Mouse (Mus musculus): ENCODE measurements around the gene Sim2. TPM values are rescaled to one million over a fixed set of nuclear protein-coding genes. Genes with fewer than 3 reads are reported as not detected.
A peak's percentile ranks its signal among the peaks of the same experiment; 100 is the strongest.

Sim2 gene
- total RNA-seq, 1 experiment from 2014 or later, result not detected

- ATAC-seq (replicated peaks in 1 of 2; ENCODE audit: insufficient read depth in 1 of 2, low FRiP score in 2 of 2, low TSS enrichment in 1 of 2, low read depth in 1 of 2, poor library complexity in 2 of 2, severe bottlenecking in 2 of 2), result no peak
These were observed 43.6 kb downstream of the Sim2 start for GRCm38 (mm10) chr16:94128236-94128835.

GRCm38 (mm10) chr16:94134218-94134617 lies 49.5 kb downstream of the Sim2 start:
- no peak for ATAC-seq (replicated peaks in 1 of 2; ENCODE audit: insufficient read depth in 1 of 2, low FRiP score in 2 of 2, low TSS enrichment in 1 of 2, low read depth in 1 of 2, poor library complexity in 2 of 2, severe bottlenecking in 2 of 2)

DNA sequence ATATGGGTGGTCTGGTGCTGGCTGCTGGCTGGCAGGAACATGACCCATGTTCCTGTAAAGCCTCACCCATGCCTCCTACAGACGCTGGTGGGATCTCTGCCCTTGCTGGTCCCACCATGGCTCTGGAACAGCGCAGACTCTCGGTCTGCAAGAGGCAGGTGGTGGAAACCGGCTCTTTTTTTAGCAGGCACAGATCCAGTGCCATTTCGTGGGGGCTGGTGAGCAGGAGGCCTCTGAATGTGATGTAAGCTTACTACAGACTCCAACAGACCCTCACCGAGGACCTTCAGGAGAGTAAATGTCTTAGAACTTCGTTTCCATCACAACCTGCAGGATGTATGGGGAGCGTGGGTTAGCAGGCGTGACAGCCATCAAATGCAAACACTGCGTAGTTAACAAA lies 56.0 kb downstream of the Sim2 start:
- no peak for ATAC-seq (replicated peaks in 1 of 2; ENCODE audit: insufficient read depth in 1 of 2, low FRiP score in 2 of 2, low TSS enrichment in 1 of 2, low read depth in 1 of 2, poor library complexity in 2 of 2, severe bottlenecking in 2 of 2)

DNA sequence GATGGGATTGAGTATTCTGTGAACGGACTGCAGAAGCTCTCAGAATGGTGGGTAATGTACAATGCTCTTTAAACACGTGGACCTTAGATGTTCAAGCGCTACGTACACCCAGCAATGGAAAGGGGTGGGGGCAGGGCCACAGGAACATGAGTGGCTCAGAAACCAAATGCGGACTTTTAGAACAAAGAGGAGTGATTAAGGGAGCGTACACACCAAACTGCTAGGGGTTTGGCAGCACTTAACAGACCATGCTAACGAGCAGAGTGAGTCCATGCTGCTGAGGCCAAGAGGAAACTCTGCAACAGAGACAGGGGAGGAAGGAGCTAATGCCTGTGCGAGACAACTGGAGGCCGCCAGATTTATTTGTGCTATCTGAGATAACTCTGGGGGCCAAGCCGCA lies 58.6 kb downstream of the Sim2 start:
- ATAC-seq (replicated peaks in 1 of 2; ENCODE audit: insufficient read depth in 1 of 2, low FRiP score in 2 of 2, low TSS enrichment in 1 of 2, low read depth in 1 of 2, poor library complexity in 2 of 2, severe bottlenecking in 2 of 2), result no peak

DNA sequence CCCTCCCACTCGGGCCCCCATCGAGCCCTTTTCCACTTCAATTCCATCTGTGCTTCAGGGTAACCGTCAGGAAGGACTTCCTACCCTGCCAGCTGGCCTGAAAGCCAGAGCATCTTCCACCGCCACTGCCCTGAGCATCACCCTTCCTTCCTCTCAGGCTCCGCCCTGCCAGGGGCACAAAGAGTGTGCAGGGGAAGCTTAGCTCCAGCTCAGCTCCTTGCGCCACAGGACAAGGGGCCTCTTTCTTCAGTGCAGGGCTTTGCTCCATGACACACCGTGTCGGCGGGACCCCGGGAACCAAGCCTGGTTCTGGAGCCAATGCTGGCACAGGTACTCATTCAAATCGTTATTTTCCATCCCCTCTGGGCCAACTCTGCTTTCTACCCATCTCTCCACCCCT lies 63.4 kb downstream of the Sim2 start:
- ATAC-seq (replicated peaks in 1 of 2; ENCODE audit: insufficient read depth in 1 of 2, low FRiP score in 2 of 2, low TSS enrichment in 1 of 2, low read depth in 1 of 2, poor library complexity in 2 of 2, severe bottlenecking in 2 of 2), result peak; percentile 63 to 65

GRCm38 (mm10) chr16:94150125-94151103 lies 65.7 kb downstream of the Sim2 start:
- ATAC-seq (replicated peaks in 1 of 2; ENCODE audit: insufficient read depth in 1 of 2, low FRiP score in 2 of 2, low TSS enrichment in 1 of 2, low read depth in 1 of 2, poor library complexity in 2 of 2, severe bottlenecking in 2 of 2), result peak in 1 of 2 experiments; percentile 40; a peak in 2 of 4 replicates

DNA sequence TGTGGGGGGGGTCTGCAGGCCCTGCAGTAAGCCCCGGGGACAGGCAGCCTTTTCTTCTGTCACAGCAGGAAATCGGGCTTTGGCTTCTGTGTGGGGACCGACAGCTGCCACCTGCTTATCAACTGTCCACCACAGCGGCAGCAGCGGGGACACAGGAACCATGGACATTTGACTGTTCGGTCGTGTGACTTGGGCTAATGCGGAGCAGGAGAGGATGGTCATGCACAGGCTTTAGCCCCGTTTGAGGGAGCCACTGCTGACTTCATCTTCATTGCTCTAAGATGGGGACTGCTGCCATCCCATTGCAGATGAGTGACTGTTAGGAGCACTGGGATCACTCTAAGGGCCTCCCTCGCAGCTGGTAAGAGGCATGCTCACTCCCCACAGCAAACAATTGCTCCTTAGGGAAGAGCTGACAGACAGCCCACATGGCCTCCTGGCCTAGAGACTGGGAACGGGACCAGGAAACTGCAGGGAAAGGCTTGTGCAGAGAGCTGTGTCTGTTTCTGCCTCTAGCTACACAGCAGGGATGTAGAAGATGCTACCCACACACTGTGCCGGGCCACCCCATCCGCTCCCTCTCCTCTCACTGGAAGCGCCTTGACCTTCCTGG lies 70.4 kb downstream of the Sim2 start:
- ATAC-seq (replicated peaks in 1 of 2; ENCODE audit: insufficient read depth in 1 of 2, low FRiP score in 2 of 2, low TSS enrichment in 1 of 2, low read depth in 1 of 2, poor library complexity in 2 of 2, severe bottlenecking in 2 of 2), result no peak

DNA sequence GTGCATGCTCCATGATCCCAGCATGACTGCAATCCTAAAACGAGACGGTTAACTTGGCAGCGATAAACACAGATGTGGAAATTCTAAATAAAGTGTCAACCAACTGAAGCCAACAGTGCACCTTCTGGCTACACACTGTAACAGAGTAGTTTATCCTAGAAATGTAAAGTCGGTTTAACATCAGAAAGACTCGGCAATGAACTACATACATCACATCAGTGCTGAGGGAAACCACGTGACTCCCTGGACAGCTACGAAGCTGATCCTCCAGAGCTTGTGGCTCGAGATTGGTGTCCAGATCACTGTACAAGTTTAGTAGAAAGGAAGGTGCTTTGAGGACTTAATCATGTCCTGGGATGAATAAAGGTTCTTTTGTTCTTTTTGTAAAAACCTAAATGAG lies 73.1 kb downstream of the Sim2 start:
- no peak for ATAC-seq (replicated peaks in 1 of 2; ENCODE audit: insufficient read depth in 1 of 2, low FRiP score in 2 of 2, low TSS enrichment in 1 of 2, low read depth in 1 of 2, poor library complexity in 2 of 2, severe bottlenecking in 2 of 2)

DNA sequence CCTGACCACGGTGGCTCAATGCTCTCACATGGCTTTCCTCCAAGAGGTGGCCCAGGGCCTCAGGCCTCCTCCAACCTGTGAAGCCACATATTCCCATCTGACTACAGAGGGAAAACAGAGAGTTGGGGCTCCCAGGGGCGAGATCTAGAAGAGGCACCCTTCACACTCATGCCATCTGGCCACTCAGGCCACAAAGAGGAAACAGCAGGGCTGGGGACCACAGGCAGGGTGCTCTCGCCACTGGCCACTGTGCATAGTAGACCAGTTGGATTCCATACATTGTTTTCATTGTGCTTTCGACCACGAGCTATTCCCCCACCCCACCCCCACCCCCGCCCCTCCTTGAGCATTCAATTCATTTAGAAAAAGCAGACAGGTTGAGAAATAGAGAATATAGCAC lies 77.3 kb downstream of the Sim2 start:
- no peak for ATAC-seq (replicated peaks in 1 of 2; ENCODE audit: insufficient read depth in 1 of 2, low FRiP score in 2 of 2, low TSS enrichment in 1 of 2, low read depth in 1 of 2, poor library complexity in 2 of 2, severe bottlenecking in 2 of 2)

GRCm38 (mm10) chr16:94163051-94163450 lies 78.3 kb downstream of the Sim2 start:
- ATAC-seq (replicated peaks in 1 of 2; ENCODE audit: insufficient read depth in 1 of 2, low FRiP score in 2 of 2, low TSS enrichment in 1 of 2, low read depth in 1 of 2, poor library complexity in 2 of 2, severe bottlenecking in 2 of 2), result no peak

DNA sequence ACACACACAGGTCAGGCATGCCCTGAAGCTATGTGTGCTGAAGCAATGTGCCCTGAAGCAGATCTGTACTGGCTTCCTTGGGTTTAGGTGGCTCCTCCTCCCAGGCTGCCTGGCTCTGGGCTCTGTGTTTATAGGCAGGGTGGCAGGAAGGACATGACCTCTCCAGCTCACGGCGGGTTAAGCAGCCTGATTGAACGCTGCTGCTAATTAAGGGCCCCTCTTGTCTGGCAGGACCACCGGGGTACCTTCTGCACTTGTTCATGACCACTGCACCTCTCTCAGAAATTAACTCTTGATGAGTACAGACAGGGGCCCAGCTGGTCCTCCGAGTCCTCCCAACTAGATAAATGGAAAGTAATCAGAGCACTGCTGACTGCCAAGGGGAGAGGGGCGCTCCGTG lies 79.5 kb downstream of the Sim2 start:
- ATAC-seq (replicated peaks in 1 of 2; ENCODE audit: insufficient read depth in 1 of 2, low FRiP score in 2 of 2, low TSS enrichment in 1 of 2, low read depth in 1 of 2, poor library complexity in 2 of 2, severe bottlenecking in 2 of 2), result 0 out of 4 replicates have a peak, but pooled peaks of 1 of the 2 experiments have one; percentile 19

DNA sequence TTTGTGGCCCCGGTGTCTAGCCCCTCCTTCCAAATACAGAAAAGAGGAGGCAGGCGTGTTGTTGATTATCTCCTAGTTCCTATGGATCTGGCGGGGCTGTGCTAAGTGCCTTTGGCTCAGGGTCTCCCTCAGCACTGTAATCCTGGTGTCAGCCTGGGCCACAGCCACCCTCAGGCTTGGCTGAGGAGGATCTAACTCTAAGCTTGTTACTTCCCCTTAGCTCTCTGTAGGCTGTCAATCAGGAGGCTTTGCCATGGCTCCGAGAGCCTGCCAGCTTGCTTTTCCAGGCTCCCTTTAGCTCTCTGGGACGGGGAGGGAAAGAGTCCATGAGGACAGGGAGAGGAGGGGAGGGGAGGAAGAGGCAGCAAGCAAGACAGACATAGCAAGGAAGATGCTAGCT lies 80.2 kb downstream of the Sim2 start:
- peak; percentile 19 to 27; a peak in 2 of 4 replicates for ATAC-seq (replicated peaks in 1 of 2; ENCODE audit: insufficient read depth in 1 of 2, low FRiP score in 2 of 2, low TSS enrichment in 1 of 2, low read depth in 1 of 2, poor library complexity in 2 of 2, severe bottlenecking in 2 of 2)

GRCm38 (mm10) chr16:94168655-94169545 lies 84.2 kb downstream of the Sim2 start:
- ATAC-seq (replicated peaks in 1 of 2; ENCODE audit: insufficient read depth in 1 of 2, low FRiP score in 2 of 2, low TSS enrichment in 1 of 2, low read depth in 1 of 2, poor library complexity in 2 of 2, severe bottlenecking in 2 of 2), result no peak

GRCm38 (mm10) chr16:94170218-94170617 lies 85.5 kb downstream of the Sim2 start:
- no peak for ATAC-seq (replicated peaks in 1 of 2; ENCODE audit: insufficient read depth in 1 of 2, low FRiP score in 2 of 2, low TSS enrichment in 1 of 2, low read depth in 1 of 2, poor library complexity in 2 of 2, severe bottlenecking in 2 of 2)

DNA sequence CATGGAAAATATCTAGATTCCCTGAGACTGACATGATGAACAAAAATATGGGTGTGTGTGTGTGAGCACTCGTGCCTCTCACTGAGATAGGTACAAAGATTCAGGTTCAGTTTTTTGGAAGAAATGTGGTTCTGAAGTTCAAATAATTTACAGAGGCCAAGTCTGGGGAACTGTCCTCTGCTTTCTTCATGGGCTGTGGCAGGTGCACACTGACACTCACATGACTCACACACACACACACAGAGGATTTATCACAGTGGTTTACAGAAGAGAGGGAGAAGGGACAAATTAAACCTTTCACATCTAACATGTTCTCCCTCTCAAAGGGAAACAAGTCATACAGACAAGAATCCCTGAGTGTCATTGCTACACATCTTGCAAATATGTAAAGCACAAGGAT lies 88.6 kb downstream of the Sim2 start:
- no peak for ATAC-seq (replicated peaks in 1 of 2; ENCODE audit: insufficient read depth in 1 of 2, low FRiP score in 2 of 2, low TSS enrichment in 1 of 2, low read depth in 1 of 2, poor library complexity in 2 of 2, severe bottlenecking in 2 of 2)

DNA sequence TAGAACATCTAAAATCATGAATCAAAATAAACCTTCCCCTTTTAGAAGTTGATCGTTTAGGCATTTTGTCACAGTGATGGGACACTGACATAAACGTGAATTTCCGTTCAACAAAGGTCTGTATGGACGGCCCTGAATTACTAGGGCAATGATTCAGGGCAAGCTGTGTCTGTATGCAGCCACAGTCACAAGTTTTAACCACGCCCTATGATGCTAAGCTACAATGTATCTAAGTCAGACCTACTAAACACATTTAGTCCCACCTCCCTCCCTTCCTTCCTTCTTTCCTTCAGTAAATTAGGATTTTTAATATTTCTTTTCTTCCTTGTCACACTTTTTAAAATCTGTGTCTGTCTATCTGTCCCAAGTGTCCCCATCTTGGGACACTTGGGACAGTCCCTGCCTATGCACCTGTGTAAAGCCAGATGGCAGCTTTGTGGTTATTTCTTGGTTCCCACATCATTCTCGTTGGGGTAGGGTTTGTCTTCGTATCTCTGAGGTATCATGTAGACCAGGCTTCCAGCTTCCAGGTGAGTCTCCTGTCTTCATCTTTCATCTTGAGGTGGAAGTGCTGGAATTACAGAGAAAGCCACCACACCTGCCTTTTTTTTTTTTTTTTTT lies 90.7 kb downstream of the Sim2 start:
- ATAC-seq (replicated peaks in 1 of 2; ENCODE audit: insufficient read depth in 1 of 2, low FRiP score in 2 of 2, low TSS enrichment in 1 of 2, low read depth in 1 of 2, poor library complexity in 2 of 2, severe bottlenecking in 2 of 2), result no peak
